Mouse (Mus musculus) MEL (cell line): ENCODE data around the gene Galnt17. TPM values are rescaled to one million over a fixed set of nuclear protein-coding genes. Genes with fewer than 3 reads are reported as not detected.

Experiments
- DNase-seq: peaks from one replicate; pipeline ENCODE4 v3.0.0; 2011; ENCODE audit warnings: low read depth, low spot score
- H3K27ac ChIP-seq: 2 replicates; pipeline ENCODE4 v1.5.1; 2012; ENCODE audit warnings: low read depth, mild to moderate bottlenecking, control low read depth, low read length, moderate library complexity; ENCODE audit not compliant: control insufficient read depth
- H3K27me3 ChIP-seq, 2 experiments: fragments of 150-350 bp in 1 of 2; sonication (generic) in 1 of 2; 2 replicates each; pipeline ENCODE4 v1.6.1; 2012; ENCODE audit warnings: low read length in 2 of 2, mild to moderate bottlenecking in 2 of 2, improper control_type of control experiment in 1 of 2, moderate library complexity in 1 of 2; ENCODE audit not compliant: insufficient read depth in 2 of 2, control insufficient read depth in 1 of 2
- H3K36me3 ChIP-seq, 2 experiments: 2 replicates each; pipeline ENCODE4 v1.6.1; 2012 to 2014; ENCODE audit warnings: low read length in 2 of 2, improper control_type of control experiment in 1 of 2, inconsistent platforms in 1 of 2, mild to moderate bottlenecking in 1 of 2; ENCODE audit not compliant: insufficient read depth in 2 of 2, control insufficient read depth in 1 of 2
- H3K4me1 ChIP-seq, 2 experiments: fragments of 150-350 bp in 1 of 2; sonication (generic) in 1 of 2; 2 replicates each; pipeline ENCODE4 v1.6.1; 2012; ENCODE audit warnings: low read length in 2 of 2, improper control_type of control experiment in 1 of 2, mild to moderate bottlenecking in 1 of 2; ENCODE audit not compliant: insufficient read depth in 2 of 2, control insufficient read depth in 1 of 2
- H3K4me3 ChIP-seq, 2 experiments: fragments of 150-350 bp in 1 of 2; sonication (generic) in 1 of 2; 2 replicates each; pipeline ENCODE4 v1.5.1; 2012; ENCODE audit warnings: low read depth in 2 of 2, low read length in 2 of 2, mild to moderate bottlenecking in 2 of 2, moderate library complexity in 2 of 2, control low read depth in 1 of 2, improper control_type of control experiment in 1 of 2; ENCODE audit not compliant: control insufficient read depth in 1 of 2, insufficient read depth in 1 of 2
- H3K79me2 ChIP-seq: 2 replicates; pipeline ENCODE4 v1.6.1; 2012; ENCODE audit warnings: mild to moderate bottlenecking, low read length, moderate library complexity; ENCODE audit not compliant: control insufficient read depth, poor library complexity, insufficient read depth
- H3K9ac ChIP-seq: 2 replicates; pipeline ENCODE4 v1.6.1; 2012; ENCODE audit warnings: low read depth, mild to moderate bottlenecking, control low read depth, low read length, moderate library complexity; ENCODE audit not compliant: control insufficient read depth, poor library complexity, severe bottlenecking
- H3K9me3 ChIP-seq: fragments of 150-350 bp; sonication (generic); replicated peaks from 2 replicates; pipeline ENCODE4 v1.6.1; 2012; ENCODE audit warnings: mild to moderate bottlenecking, low read length, improper control_type of control experiment, moderate library complexity; ENCODE audit not compliant: insufficient read depth
- BHLHE40 ChIP-seq: IDR thresholded peaks from 2 replicates; pipeline ENCODE4 v1.6.1; 2012; ENCODE audit warnings: low read depth, mild to moderate bottlenecking, inconsistent platforms, low read length, improper control_type of control experiment, borderline replicate concordance
- CHD1 ChIP-seq: IDR thresholded peaks from 2 replicates; pipeline ENCODE4 v1.6.1; 2012; ENCODE audit warnings: low read depth, mild to moderate bottlenecking, inconsistent platforms, low read length, improper control_type of control experiment
- CHD2 ChIP-seq: IDR thresholded peaks from 2 replicates; pipeline ENCODE4 v1.6.1; 2011; ENCODE audit warnings: low read length, improper control_type of control experiment
- E2F4 ChIP-seq: IDR thresholded peaks from 2 replicates; pipeline ENCODE4 v1.6.1; 2011; ENCODE audit warnings: low read depth, low read length, improper control_type of control experiment, borderline replicate concordance
- ELF1 ChIP-seq: IDR thresholded peaks from 2 replicates; pipeline ENCODE4 v1.6.1; 2014; ENCODE audit warnings: low read depth, mild to moderate bottlenecking, inconsistent platforms, low read length, improper control_type of control experiment, moderate library complexity
- EP300 ChIP-seq, 2 experiments: IDR thresholded peaks; 2 replicates each; pipeline ENCODE4 v1.6.1; 2011; ENCODE audit warnings: improper control_type of control experiment in 2 of 2, low read length in 2 of 2, low read depth in 1 of 2, mild to moderate bottlenecking in 1 of 2
- ETS1 ChIP-seq: IDR thresholded peaks from 2 replicates; pipeline ENCODE4 v1.6.1; 2012; ENCODE audit warnings: low read depth, mild to moderate bottlenecking, inconsistent platforms, low read length, improper control_type of control experiment, moderate library complexity
- GABPA ChIP-seq: IDR thresholded peaks from 2 replicates; pipeline ENCODE4 v1.6.1; 2012; ENCODE audit warnings: low read depth, mild to moderate bottlenecking, inconsistent platforms, low read length, improper control_type of control experiment, moderate library complexity
- KAT2A ChIP-seq: conservative IDR thresholded peaks from 2 replicates; pipeline ENCODE4 v1.6.1; 2012; ENCODE audit warnings: low read depth, low read length, improper control_type of control experiment, inconsistent platforms
- MAFK ChIP-seq: IDR thresholded peaks from 2 replicates; pipeline ENCODE4 v1.6.1; 2011; ENCODE audit warnings: low read depth, mild to moderate bottlenecking, low read length, improper control_type of control experiment, borderline replicate concordance
- MAX ChIP-seq: IDR thresholded peaks from 2 replicates; pipeline ENCODE4 v1.6.1; 2011; ENCODE audit warnings: low read length, improper control_type of control experiment
- MEF2A ChIP-seq: IDR thresholded peaks from 2 replicates; pipeline ENCODE4 v1.6.1; 2014; ENCODE audit warnings: low read depth, mild to moderate bottlenecking, inconsistent platforms, low read length, improper control_type of control experiment; ENCODE audit not compliant: poor library complexity, insufficient replicate concordance, severe bottlenecking; ENCODE audit errors: extremely low read depth
- MXI1 ChIP-seq: IDR thresholded peaks from 2 replicates; pipeline ENCODE4 v1.6.1; 2011; ENCODE audit warnings: mild to moderate bottlenecking, low read depth, low read length, improper control_type of control experiment
- MYB ChIP-seq: IDR thresholded peaks from 2 replicates; pipeline ENCODE4 v1.6.1; 2011; ENCODE audit warnings: mild to moderate bottlenecking, low read depth, low read length, improper control_type of control experiment
- MYC ChIP-seq: IDR thresholded peaks from 2 replicates; pipeline ENCODE4 v1.6.1; 2011; ENCODE audit warnings: low read depth, mild to moderate bottlenecking, low read length, improper control_type of control experiment, moderate library complexity
- NRF1 ChIP-seq: IDR thresholded peaks from 2 replicates; pipeline ENCODE4 v1.6.1; 2014; ENCODE audit warnings: low read depth, mild to moderate bottlenecking, inconsistent platforms, low read length, improper control_type of control experiment, moderate library complexity; ENCODE audit not compliant: poor library complexity, insufficient read depth, severe bottlenecking
- POLR2A ChIP-seq, 2 experiments: IDR thresholded peaks; 2 replicates each; pipeline ENCODE4 v1.6.1; 2011 to 2012; ENCODE audit warnings: low read length in 2 of 2, mild to moderate bottlenecking in 2 of 2, control low read depth in 1 of 2, improper control_type of control experiment in 1 of 2, low read depth in 1 of 2, moderate library complexity in 1 of 2; ENCODE audit not compliant: control insufficient read depth in 1 of 2, insufficient read depth in 1 of 2, poor library complexity in 1 of 2
- POLR2AphosphoS5 ChIP-seq: IDR thresholded peaks from 2 replicates; pipeline ENCODE4 v1.6.1; 2012; ENCODE audit warnings: low read depth, borderline replicate concordance, mild to moderate bottlenecking, inconsistent platforms, low read length, moderate library complexity, mixed read lengths
- RAD21 ChIP-seq: IDR thresholded peaks from 2 replicates; pipeline ENCODE4 v1.6.1; 2011; ENCODE audit warnings: mild to moderate bottlenecking, low read depth, low read length, improper control_type of control experiment
- RCOR1 ChIP-seq: IDR thresholded peaks from 2 replicates; pipeline ENCODE4 v1.6.1; 2012; ENCODE audit warnings: low read depth, mild to moderate bottlenecking, inconsistent platforms, low read length, improper control_type of control experiment
- SMC3 ChIP-seq: IDR thresholded peaks from 2 replicates; pipeline ENCODE4 v1.6.1; 2011; ENCODE audit warnings: low read depth, low read length, improper control_type of control experiment
- TBP ChIP-seq: IDR thresholded peaks from 2 replicates; pipeline ENCODE4 v1.8.0; 2011; ENCODE audit warnings: low read depth, low read length, improper control_type of control experiment
- UBTF ChIP-seq: IDR thresholded peaks from 2 replicates; pipeline ENCODE4 v1.6.1; 2012; ENCODE audit warnings: low read depth, mild to moderate bottlenecking, inconsistent platforms, low read length, improper control_type of control experiment, moderate library complexity, borderline replicate concordance; ENCODE audit not compliant: insufficient read depth
- USF1 ChIP-seq: IDR thresholded peaks from 2 replicates; pipeline ENCODE4 v1.6.1; 2014; ENCODE audit warnings: low read depth, mild to moderate bottlenecking, inconsistent platforms, low read length, improper control_type of control experiment, moderate library complexity
- USF2 ChIP-seq, 2 experiments: IDR thresholded peaks; 2 replicates each; pipeline ENCODE4 v1.6.1; 2011 to 2012; ENCODE audit warnings: improper control_type of control experiment in 2 of 2, low read length in 2 of 2, borderline replicate concordance in 1 of 2, inconsistent platforms in 1 of 2, low read depth in 1 of 2, mild to moderate bottlenecking in 1 of 2; ENCODE audit not compliant: insufficient read depth in 1 of 2
- ZMIZ1 ChIP-seq: IDR thresholded peaks from 2 replicates; pipeline ENCODE4 v1.6.1; 2012; ENCODE audit warnings: low read depth, mild to moderate bottlenecking, inconsistent platforms, low read length, improper control_type of control experiment, moderate library complexity
- ZNF384 ChIP-seq: IDR thresholded peaks from 2 replicates; pipeline ENCODE4 v1.6.1; 2012; ENCODE audit warnings: low read depth, mild to moderate bottlenecking, inconsistent platforms, low read length, improper control_type of control experiment
- polyA plus RNA-seq, 2 experiments: library from polyadenylated mRNA; stranded (reverse) in 1 of 2; unstranded in 1 of 2; fragments of >175 nt in 1 of 2; fragments of >200 nt in 1 of 2; gene quantifications; 2 replicates each; pipeline versions ENCODE4 v1.2.1 to v1.2.4; 2012; ENCODE audit warnings: low replicate concordance in 2 of 2, low read depth in 1 of 2; ENCODE audit not compliant: insufficient read length in 2 of 2, insufficient read depth in 1 of 2, missing spikeins in 1 of 2
- total RNA-seq: library from RNA; depleted of rRNA; stranded (reverse); fragments of 300-350 nt; gene quantifications from 2 replicates; pipeline ENCODE4 v1.2.3, GENCODE M21; 2012

The Galnt17 gene
- total and polyA plus RNA-seq, 3 experiments = not detected

- no peaks in the 10 kb centered on the region for H3K27me3 ChIP-seq
- H3K27ac ChIP-seq = no peak overlapping the region
- no peaks in the 10 kb centered on the region for H3K9me3 ChIP-seq
- no peak for DNase-seq
- no peaks in the 10 kb centered on the region for H3K4me1 ChIP-seq
- no peak overlapping the region for H3K4me3 ChIP-seq
- no peaks in the 10 kb centered on the region for H3K79me2 ChIP-seq
- H3K36me3 ChIP-seq = no peaks in the 10 kb centered on the region
- H3K9ac ChIP-seq = no peak overlapping the region
- TF ChIP-seq POLR2A (IDR thresholded peaks at IDR 0.05; ENCODE audit: control insufficient read depth in 1 of 2, insufficient read depth in 1 of 2, low read depth in 1 of 2, low read length in 2 of 2, poor library complexity in 1 of 2) = no peak
- no peak for TF ChIP-seq MYB
- TF ChIP-seq ELF1 = no peak
- no peak for TF ChIP-seq NRF1
- TF ChIP-seq ETS1 = no peak
- TF ChIP-seq CHD2 = no peak
- no peak for TF ChIP-seq CHD1
- no peak for TF ChIP-seq TBP
- no peak for TF ChIP-seq USF1
- TF ChIP-seq POLR2AphosphoS5 = no peak
- TF ChIP-seq MAFK = no peak
- no peak for TF ChIP-seq GABPA
These were observed 301.1 kb downstream of the Galnt17 start for GRCm38 (mm10) chr5:131007198-131007597.

DNA sequence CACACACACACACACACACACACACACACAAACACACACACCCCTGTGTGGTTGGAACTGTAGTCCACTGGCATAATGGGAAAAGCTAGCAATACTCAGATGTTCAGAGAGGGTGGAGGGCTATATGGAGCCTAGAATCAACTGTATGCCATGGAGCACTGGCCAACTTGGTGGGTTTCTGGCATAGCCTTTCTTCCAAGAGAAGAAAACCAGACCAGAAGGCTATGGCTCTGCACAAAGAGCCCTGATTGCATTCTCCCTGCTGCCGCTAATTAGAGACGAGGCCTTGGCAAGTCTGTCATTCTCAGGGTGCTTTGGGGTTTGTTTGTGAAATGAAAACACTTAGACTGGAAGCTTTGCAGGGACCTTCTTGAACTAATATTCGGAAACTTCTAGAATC, 301.8 kb downstream of the Galnt17 start:
- Histone ChIP-seq H3K4me3 (no peak overlapping the region), H3K9ac (no peak overlapping the region), H3K36me3 (no peaks in the 10 kb centered on the region), H3K79me2 (no peaks in the 10 kb centered on the region), H3K9me3 (no peaks in the 10 kb centered on the region), H3K4me1 (no peaks in the 10 kb centered on the region), H3K27ac (no peak overlapping the region), H3K27me3 (no peaks in the 10 kb centered on the region)
- no peak for DNase-seq
- TF ChIP-seq KAT2A (no peak), MXI1 (no peak), BHLHE40 (no peak), CHD1 (no peak), ZMIZ1 (no peak), UBTF (no peak), MEF2A (no peak), ZNF384 (no peak), ELF1 (no peak), GABPA (no peak), MYC (no peak), RAD21 (no peak), MAX (no peak), E2F4 (no peak), EP300 (IDR thresholded peaks at IDR 0.05; ENCODE audit: low read depth in 1 of 2, low read length in 2 of 2) (no peak), RCOR1 (no peak), SMC3 (no peak), USF2 (IDR thresholded peaks at IDR 0.05; ENCODE audit: borderline replicate concordance in 1 of 2, insufficient read depth in 1 of 2, low read depth in 1 of 2, low read length in 2 of 2) (no peak)
